Mouse (Mus musculus) embryonic fibroblast, embryonic 13.5 days (primary cell): Measurements from ENCODE around the gene Nr1h4. TPM values are rescaled to one million over a fixed set of nuclear protein-coding genes. Genes with fewer than 3 reads are reported as not detected.
A peak's percentile ranks its signal among the peaks of the same experiment; 100 is the strongest.

Experiments
- H3K27ac ChIP-seq: 2 replicates; pipeline ENCODE4 v1.5.1; 2012; ENCODE audit warnings: low read length, control low read depth, inconsistent platforms; ENCODE audit not compliant: insufficient read depth
- H3K4me1 ChIP-seq: 2 replicates; pipeline ENCODE4 v1.6.1; 2011; ENCODE audit warnings: low read length; ENCODE audit not compliant: control insufficient read depth, insufficient read depth
- H3K4me3 ChIP-seq: 2 replicates; pipeline ENCODE4 v1.5.1; 2011; ENCODE audit warnings: mild to moderate bottlenecking, control low read depth, low read length; ENCODE audit not compliant: insufficient read depth
- CTCF ChIP-seq: IDR thresholded peaks from 2 replicates; pipeline ENCODE4 v1.5.1; 2011; ENCODE audit warnings: mild to moderate bottlenecking, control low read depth, low read length, moderate library complexity, borderline replicate concordance; ENCODE audit not compliant: insufficient read depth
- POLR2A ChIP-seq: IDR thresholded peaks from 2 replicates; pipeline ENCODE4 v1.6.1; 2011; ENCODE audit warnings: low read depth, mild to moderate bottlenecking, control low read depth, low read length, moderate library complexity
- polyA plus RNA-seq: library from polyadenylated mRNA; stranded (reverse); fragments of >200 nt; gene quantifications from 2 replicates; pipeline ENCODE4 v1.2.4, GENCODE M21; 2011; ENCODE audit warnings: low read depth; ENCODE audit not compliant: missing spikeins, insufficient read length

Gene Nr1h4
- polyA plus RNA-seq, 1 experiment, result not detected

DNA sequence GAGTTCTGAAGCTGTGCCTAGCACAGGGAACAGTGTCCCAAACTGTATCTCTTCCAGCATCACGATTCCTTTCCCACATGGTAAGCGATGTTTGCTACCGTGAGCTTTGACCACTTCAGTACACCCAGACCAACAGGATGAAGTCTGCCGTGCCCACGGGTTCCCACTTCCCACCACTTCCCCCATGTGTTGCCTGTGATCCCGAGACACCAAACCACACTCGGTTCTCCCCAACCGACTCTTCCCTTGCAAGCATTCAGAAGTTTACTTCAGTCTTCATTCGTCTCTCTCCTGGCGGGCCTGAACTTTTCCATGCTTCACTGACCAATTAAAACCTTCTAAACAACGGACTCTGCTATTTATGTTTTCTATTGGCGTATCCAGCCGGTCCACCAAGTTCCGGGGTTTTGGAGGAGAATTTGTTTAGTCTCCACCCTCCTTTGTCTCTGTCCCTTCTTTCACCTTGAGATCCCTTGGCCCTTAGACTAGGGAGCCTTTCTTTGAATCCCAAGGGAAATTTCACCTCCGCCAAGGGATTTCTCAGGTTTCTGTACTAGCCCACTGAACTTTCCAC, 80.2 kb downstream of the Nr1h4 start:
- H3K4me3 ChIP-seq, result no peak overlapping the region
- no peaks in the 10 kb centered on the region for H3K4me1 ChIP-seq
- no peak for TF ChIP-seq POLR2A
- TF ChIP-seq CTCF, result no peak
- H3K27ac ChIP-seq, result no peak overlapping the region

GRCm38 (mm10) chr10:89450411-89450810, 83.0 kb downstream of the Nr1h4 start:
- TF ChIP-seq CTCF (no peak), POLR2A (no peak)
- Histone ChIP-seq H3K4me1 (peaks cover 4% of the 10 kb centered on the region), H3K27ac (no peak overlapping the region), H3K4me3 (no peak overlapping the region)

DNA sequence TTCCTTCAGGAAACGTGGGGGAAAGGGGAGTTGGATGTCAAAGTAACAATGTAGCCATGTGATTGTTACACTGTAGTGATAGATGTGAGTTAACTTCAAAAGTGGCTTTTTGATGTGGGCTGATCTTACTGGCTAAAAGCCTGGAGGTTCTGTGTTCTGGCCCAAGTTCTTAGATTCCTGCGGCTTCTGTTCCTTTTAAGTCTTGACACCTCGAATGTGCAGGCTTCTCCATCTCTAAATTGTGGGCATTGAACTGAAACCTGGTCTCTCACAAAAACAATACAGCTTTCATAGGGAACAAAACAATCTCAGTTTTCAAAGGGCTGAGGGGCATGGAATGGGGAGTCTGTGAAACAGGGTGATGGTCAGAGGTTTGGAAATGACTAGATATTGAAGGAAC, 89.0 kb downstream of the Nr1h4 start:
- Histone ChIP-seq H3K4me1 (peaks cover 10% of the 10 kb centered on the region), H3K27ac (no peak overlapping the region), H3K4me3 (no peak overlapping the region)
- TF ChIP-seq CTCF, result no peak
- TF ChIP-seq POLR2A, result no peak

- TF ChIP-seq CTCF, result no peak
- peak; percentile 49 for TF ChIP-seq POLR2A
- Histone ChIP-seq H3K4me1 (peaks cover 13% of the 10 kb centered on the region), H3K4me3 (peak within 1 kb of the TSS; percentile 80), H3K27ac (no peak within 1 kb of the TSS)
These were observed 89.7 kb downstream of the Nr1h4 start, which contains the start of gene Gas2l3 for GRCm38 (mm10) chr10:89443623-89444151. Gene Gas2l3, minus strand, starts transcription at chr10:89443967.

- TF ChIP-seq CTCF, result no peak
- no peak for TF ChIP-seq POLR2A
- H3K4me1 ChIP-seq, result peaks cover 13% of the 10 kb centered on the region
- H3K27ac ChIP-seq, result no peak overlapping the region
- H3K4me3 ChIP-seq, result peak overlapping the region; percentile 80
These were observed 90.2 kb downstream of the Nr1h4 start for GRCm38 (mm10) chr10:89443115-89443622.

DNA sequence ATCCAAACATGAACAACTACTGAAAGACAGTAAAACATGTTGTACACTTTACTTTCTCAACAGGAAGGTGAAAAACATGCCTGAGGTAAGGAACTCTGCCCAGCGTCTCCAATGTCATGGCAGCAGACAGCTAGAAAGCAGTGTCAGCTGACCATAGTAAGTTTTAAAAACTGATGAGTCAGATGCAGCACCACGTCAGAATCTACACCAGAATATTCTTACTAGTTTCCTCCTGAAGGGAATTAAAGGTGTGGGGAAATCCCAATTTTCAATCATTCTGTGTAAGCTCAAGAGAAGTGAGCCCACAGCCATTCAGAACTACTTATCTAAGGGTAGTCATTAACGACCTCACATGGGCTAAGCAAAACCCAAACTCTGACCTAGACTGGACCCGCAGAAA, 90.7 kb downstream of the Nr1h4 start:
- TF ChIP-seq CTCF, result no peak
- no peak for TF ChIP-seq POLR2A
- Histone ChIP-seq H3K4me1 (peaks cover 13% of the 10 kb centered on the region), H3K27ac (no peak overlapping the region), H3K4me3 (peak overlapping the region; percentile 80)

- TF ChIP-seq POLR2A (no peak), CTCF (no peak)
- Histone ChIP-seq H3K4me1 (peaks cover 13% of the 10 kb centered on the region), H3K27ac (no peak overlapping the region), H3K4me3 (no peak overlapping the region)
These were observed 91.4 kb downstream of the Nr1h4 start for GRCm38 (mm10) chr10:89441961-89442360.

GRCm38 (mm10) chr10:89439380-89439779, 94.0 kb downstream of the Nr1h4 start:
- Histone ChIP-seq H3K4me1 (peaks cover 6% of the 10 kb centered on the region), H3K27ac (no peak overlapping the region), H3K4me3 (no peak overlapping the region)
- no peak for TF ChIP-seq CTCF
- no peak for TF ChIP-seq POLR2A

DNA sequence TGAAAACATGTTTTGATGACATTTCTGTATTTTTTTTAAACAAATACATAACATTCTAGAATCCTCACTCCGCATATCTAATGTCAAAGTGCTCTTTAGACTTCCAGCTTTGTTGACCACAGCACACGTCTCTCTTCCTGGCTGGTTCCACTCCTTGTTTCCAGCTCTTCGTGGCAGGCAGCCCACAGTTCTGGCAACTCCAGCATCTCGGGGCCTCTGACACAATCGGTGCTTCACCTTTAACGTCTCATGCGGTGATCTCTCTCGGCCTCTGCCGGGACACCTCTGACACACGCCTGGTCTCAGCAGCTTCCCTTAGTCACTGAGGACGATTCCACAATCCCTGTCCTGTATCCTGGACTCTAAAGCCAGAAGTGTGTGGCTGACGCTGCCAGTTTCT, 95.4 kb downstream of the Nr1h4 start:
- Histone ChIP-seq H3K4me3 (no peak overlapping the region), H3K4me1 (peaks cover 6% of the 10 kb centered on the region), H3K27ac (no peak overlapping the region)
- no peak for TF ChIP-seq CTCF
- TF ChIP-seq POLR2A, result no peak

GRCm38 (mm10) chr10:89437472-89437871, 95.9 kb downstream of the Nr1h4 start:
- H3K4me1 ChIP-seq, result peaks cover 6% of the 10 kb centered on the region
- no peak for TF ChIP-seq CTCF
- no peak for TF ChIP-seq POLR2A
- no peak overlapping the region for H3K4me3 ChIP-seq
- H3K27ac ChIP-seq, result no peak overlapping the region

DNA sequence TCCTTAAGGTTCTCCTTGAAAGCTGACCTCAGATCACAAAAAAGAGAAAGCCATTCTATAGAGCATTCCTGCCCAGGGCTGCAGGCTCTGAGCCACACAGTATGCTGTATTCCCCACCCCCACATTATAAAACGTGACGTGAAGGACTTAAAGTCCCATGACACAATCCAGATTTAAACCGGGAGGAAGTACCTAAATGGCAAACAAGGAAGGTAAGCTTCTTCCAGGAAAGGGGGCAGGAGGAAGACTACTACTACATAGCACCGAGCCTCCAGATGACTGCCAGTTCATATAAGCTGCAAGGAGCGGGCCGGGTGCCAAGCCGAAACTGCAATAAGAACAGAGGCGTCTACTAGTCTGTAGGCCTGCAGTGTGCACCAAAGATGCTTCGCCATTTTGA, 97.5 kb downstream of the Nr1h4 start:
- Histone ChIP-seq H3K4me1 (peaks cover 4% of the 10 kb centered on the region), H3K27ac (no peak overlapping the region), H3K4me3 (no peak overlapping the region)
- TF ChIP-seq CTCF (no peak), POLR2A (no peak)
